Mouse (Mus musculus): ENCODE measurements around the gene Ranbp3l. TPM values are rescaled to one million over a fixed set of nuclear protein-coding genes. Genes with fewer than 3 reads are reported as not detected.
A peak's percentile ranks its signal among the peaks of the same experiment; 100 is the strongest.

Gene Ranbp3l
- polyA plus RNA-seq, 1 experiment from 2014 or later = 0.41 TPM

GRCm38 (mm10) chr15:9087895-9088682 lies 120.3 kb downstream of the Ranbp3l start:
- peaks cover 8% of the 10 kb centered on the region for H3K4me1 ChIP-seq (replicated peaks)
- H3K27me3 ChIP-seq (replicated peaks) = no peaks in the 10 kb centered on the region
- H3K9ac ChIP-seq = no peak overlapping the region
- H3K36me3 ChIP-seq = 0 out of 2 replicates have a peak, but pooled peaks cover 5% of the 10 kb centered on the region
- H3K27ac ChIP-seq = peak overlapping the region; percentile 76
- no peak overlapping the region for H3K4me3 ChIP-seq (replicated peaks)
- WGBS = 88% methylated on average over 17 of the region's 17 CpGs
- no peak for ATAC-seq
- no peak overlapping the region for H3K4me2 ChIP-seq (replicated peaks)
- H3K9me3 ChIP-seq = no peaks in the 10 kb centered on the region

GRCm38 (mm10) chr15:9088683-9089072 lies 120.9 kb downstream of the Ranbp3l start:
- peaks cover 8% of the 10 kb centered on the region for H3K4me1 ChIP-seq (replicated peaks)
- H3K27ac ChIP-seq = peak overlapping the region; percentile 76
- 61% methylated on average over 8 of the region's 8 CpGs for WGBS
- ATAC-seq = peak; percentile 74
- no peak overlapping the region for H3K9ac ChIP-seq
- H3K4me2 ChIP-seq (replicated peaks) = no peak overlapping the region
- no peak overlapping the region for H3K4me3 ChIP-seq (replicated peaks)
- H3K36me3 ChIP-seq = peaks cover 10% of the 10 kb centered on the region; the same call in 1 of the 2 replicates
- H3K9me3 ChIP-seq = no peaks in the 10 kb centered on the region
- H3K27me3 ChIP-seq (replicated peaks) = no peaks in the 10 kb centered on the region

- H3K4me1 ChIP-seq (replicated peaks) = peaks cover 8% of the 10 kb centered on the region
- no peak overlapping the region for H3K4me2 ChIP-seq (replicated peaks)
- peak overlapping the region; percentile 15; the same call in 1 of the 2 replicates for H3K27ac ChIP-seq
- peaks cover 12% of the 10 kb centered on the region; the same call in 1 of the 2 replicates for H3K36me3 ChIP-seq
- H3K27me3 ChIP-seq (replicated peaks) = no peaks in the 10 kb centered on the region
- no peak overlapping the region for H3K4me3 ChIP-seq (replicated peaks)
- no peaks in the 10 kb centered on the region for H3K9me3 ChIP-seq
- no peak overlapping the region for H3K9ac ChIP-seq
- WGBS = 39% methylated on average over 2 of the region's 2 CpGs
- peak; percentile 77 for ATAC-seq
These were observed 121.5 kb downstream of the Ranbp3l start for GRCm38 (mm10) chr15:9089136-9089720.

- Histone ChIP-seq H3K36me3 (peaks cover 9% of the 10 kb centered on the region; the same call in 1 of the 2 replicates), H3K4me1 (replicated peaks) (peaks cover 12% of the 10 kb centered on the region), H3K27me3 (replicated peaks) (no peaks in the 10 kb centered on the region), H3K27ac (no peak overlapping the region), H3K4me3 (replicated peaks) (no peak overlapping the region), H3K9me3 (no peaks in the 10 kb centered on the region), H3K9ac (no peak overlapping the region), H3K4me2 (replicated peaks) (no peak overlapping the region)
- no peak for ATAC-seq
- WGBS = 81% methylated on average over 5 of the region's 5 CpGs
These were observed 122.9 kb downstream of the Ranbp3l start for GRCm38 (mm10) chr15:9090662-9091061.

GRCm38 (mm10) chr15:9093598-9094365 lies 126.0 kb downstream of the Ranbp3l start:
- Histone ChIP-seq H3K4me1 (replicated peaks) (peaks cover 8% of the 10 kb centered on the region), H3K4me3 (replicated peaks) (no peak overlapping the region), H3K27me3 (replicated peaks) (no peaks in the 10 kb centered on the region), H3K9ac (no peak overlapping the region), H3K36me3 (peaks cover 7% of the 10 kb centered on the region; the same call in 1 of the 2 replicates), H3K27ac (no peak overlapping the region; the same call in 1 of the 2 replicates), H3K9me3 (no peaks in the 10 kb centered on the region), H3K4me2 (replicated peaks) (peak overlapping the region; percentile 49)
- ATAC-seq = peak; percentile 26
- 61% methylated on average over 11 of the region's 11 CpGs for WGBS

- Histone ChIP-seq H3K4me3 (replicated peaks) (no peak overlapping the region), H3K36me3 (peaks cover 7% of the 10 kb centered on the region; the same call in 1 of the 2 replicates), H3K9me3 (no peaks in the 10 kb centered on the region), H3K9ac (no peak overlapping the region), H3K4me2 (replicated peaks) (peak overlapping the region; percentile 49), H3K27ac (no peak overlapping the region; the same call in 1 of the 2 replicates), H3K4me1 (replicated peaks) (peaks cover 8% of the 10 kb centered on the region), H3K27me3 (replicated peaks) (no peaks in the 10 kb centered on the region)
- 7% methylated on average over 13 of the region's 13 CpGs for WGBS
- ATAC-seq = peak; percentile 90
These were observed 126.6 kb downstream of the Ranbp3l start for GRCm38 (mm10) chr15:9094366-9094750.

GRCm38 (mm10) chr15:9096865-9097264 lies 129.1 kb downstream of the Ranbp3l start:
- Histone ChIP-seq H3K36me3 (peaks cover 18% of the 10 kb centered on the region; the same call in 1 of the 2 replicates), H3K27me3 (replicated peaks) (no peaks in the 10 kb centered on the region), H3K27ac (no peak overlapping the region), H3K4me1 (replicated peaks) (peaks cover 5% of the 10 kb centered on the region), H3K4me3 (replicated peaks) (no peak overlapping the region), H3K9ac (no peak overlapping the region), H3K4me2 (replicated peaks) (no peak overlapping the region), H3K9me3 (no peaks in the 10 kb centered on the region)
- no peak for ATAC-seq
- 79% methylated on average over 4 of the region's 4 CpGs for WGBS

- no peak for ATAC-seq
- no peaks in the 10 kb centered on the region for H3K9me3 ChIP-seq
- 94% methylated on average over 10 of the region's 10 CpGs for WGBS
- H3K4me2 ChIP-seq (replicated peaks) = no peak overlapping the region
- H3K36me3 ChIP-seq = peaks cover 20% of the 10 kb centered on the region; the same call in 1 of the 2 replicates
- H3K4me3 ChIP-seq (replicated peaks) = no peak overlapping the region
- no peak overlapping the region for H3K9ac ChIP-seq
- no peaks in the 10 kb centered on the region for H3K4me1 ChIP-seq (replicated peaks)
- H3K27me3 ChIP-seq (replicated peaks) = no peaks in the 10 kb centered on the region
- H3K27ac ChIP-seq = no peak overlapping the region
These were observed 132.8 kb downstream of the Ranbp3l start for GRCm38 (mm10) chr15:9100446-9101077.

- Histone ChIP-seq H3K9me3 (no peaks in the 10 kb centered on the region), H3K27ac (no peak overlapping the region), H3K4me3 (replicated peaks) (no peak overlapping the region), H3K4me1 (replicated peaks) (no peaks in the 10 kb centered on the region), H3K36me3 (peaks cover 18% of the 10 kb centered on the region), H3K9ac (no peak overlapping the region), H3K4me2 (replicated peaks) (no peak overlapping the region), H3K27me3 (replicated peaks) (no peaks in the 10 kb centered on the region)
- peak; percentile 88 for ATAC-seq
- 59% methylated on average over 13 of the region's 13 CpGs for WGBS
These were observed 138.7 kb downstream of the Ranbp3l start for GRCm38 (mm10) chr15:9106303-9107074.

- 81% methylated on average over 6 of the region's 6 CpGs for WGBS
- no peaks in the 10 kb centered on the region for H3K9me3 ChIP-seq
- H3K4me3 ChIP-seq (replicated peaks) = no peak overlapping the region
- H3K27ac ChIP-seq = no peak overlapping the region
- ATAC-seq = no peak
- H3K4me2 ChIP-seq (replicated peaks) = no peak overlapping the region
- H3K36me3 ChIP-seq = peaks cover 16% of the 10 kb centered on the region
- H3K4me1 ChIP-seq (replicated peaks) = 0 out of 2 replicates have a peak, but pooled peaks cover 2% of the 10 kb centered on the region
- H3K9ac ChIP-seq = no peak overlapping the region
- no peaks in the 10 kb centered on the region for H3K27me3 ChIP-seq (replicated peaks)
These were observed 143.0 kb downstream of the Ranbp3l start for GRCm38 (mm10) chr15:9110526-9111347.
